Mouse (Mus musculus) left cerebral cortex, postnatal 25 days (tissue): ENCODE measurements at regions not wholly inside any gene's neighbourhood (a gene's known extent, or its start where the extent isn't known, plus 50 kb on each side); places are given as distances from the start of the nearest gene placed in this dataset.

Experiments used
- DNase-seq, 2 experiments: peaks; one replicate each; pipeline ENCODE4 v3.0.0; 2022; ENCODE audit warnings: low spot score in 2 of 2, mixed read lengths in 1 of 2
- intact Hi-C: fragments of 180-260 bp; cut with DNase I; formaldehyde crosslinking; loops from one replicate; pipeline ENCODE4 v1.15.1; 2025

- DNase-seq: peak in 1 of 2 experiments; percentile 83
- intact Hi-C loops: loop anchor here (5.0 to 10.0 kb wide), 6 partner anchors 283 to 1093 kb away; no protein-coding TSS in a partner anchor
These were observed 838.5 kb upstream of the Celf2 start for GRCm38 (mm10) chr2:8347867-8348266.

- DNase-seq: peak; percentile 83 to 98
- intact Hi-C loops: loop anchor here (1.0 to 10.0 kb wide), 10 partner anchors 48 to 1090 kb away; no protein-coding TSS in a partner anchor
These were observed 835.4 kb upstream of the Celf2 start for GRCm38 (mm10) chr2:8344748-8345147.

GRCm38 (mm10) chr2:8338271-8338670 is 828.9 kb upstream of the Celf2 start:
- DNase-seq: peak; percentile 41 to 77
- intact Hi-C loops: loop anchor here (10.0 kb wide), 1 partner anchor 123 kb away; no protein-coding TSS in a partner anchor

- peak in 1 of 2 experiments; percentile 65 for DNase-seq
- intact Hi-C loops: loop anchor here (1.0 kb wide), 1 partner anchor 49 kb away; no protein-coding TSS in a partner anchor
These were observed 786.6 kb upstream of the Celf2 start for GRCm38 (mm10) chr2:8296001-8296400.

DNA sequence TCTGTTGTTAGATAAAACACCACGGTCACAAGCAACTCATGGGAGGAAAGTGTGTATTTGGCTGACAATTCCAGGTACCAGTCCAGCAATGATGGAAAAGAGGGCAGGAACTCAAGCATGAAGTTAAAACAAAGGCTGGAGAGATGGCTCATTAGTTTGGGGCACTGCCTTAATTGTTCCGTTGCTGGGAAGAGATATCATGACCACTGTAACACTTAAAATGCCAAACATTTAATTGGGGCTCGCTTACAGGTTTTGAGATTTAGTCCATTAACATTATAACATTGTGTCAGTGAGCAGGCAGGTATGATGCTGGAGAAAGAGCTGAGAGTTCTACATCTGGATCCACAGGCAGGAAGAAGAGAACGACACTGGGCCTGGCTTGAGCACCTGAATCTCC is 782.0 kb upstream of the Celf2 start:
- no peak for DNase-seq
- intact Hi-C loops: no loop called here

DNA sequence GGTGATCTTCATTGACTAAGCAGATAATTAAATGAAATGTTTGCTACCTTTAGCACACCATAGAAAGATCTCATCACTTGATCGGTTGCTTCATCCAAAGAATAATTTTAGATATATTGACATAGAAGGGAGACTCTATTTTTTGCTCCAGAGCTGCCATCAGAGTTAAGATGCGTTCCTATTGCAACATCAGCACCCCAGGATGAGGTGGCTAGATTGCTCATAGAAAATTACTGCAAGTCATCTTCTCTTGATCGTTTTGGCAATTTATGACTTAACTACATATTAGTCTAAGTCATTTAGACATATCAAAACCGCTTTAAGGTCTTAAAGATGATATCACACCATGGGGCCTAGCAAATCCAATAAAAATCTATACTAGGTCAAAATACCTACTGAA is 778.0 kb upstream of the Celf2 start:
- DNase-seq: no peak
- intact Hi-C loops: no loop called here

DNA sequence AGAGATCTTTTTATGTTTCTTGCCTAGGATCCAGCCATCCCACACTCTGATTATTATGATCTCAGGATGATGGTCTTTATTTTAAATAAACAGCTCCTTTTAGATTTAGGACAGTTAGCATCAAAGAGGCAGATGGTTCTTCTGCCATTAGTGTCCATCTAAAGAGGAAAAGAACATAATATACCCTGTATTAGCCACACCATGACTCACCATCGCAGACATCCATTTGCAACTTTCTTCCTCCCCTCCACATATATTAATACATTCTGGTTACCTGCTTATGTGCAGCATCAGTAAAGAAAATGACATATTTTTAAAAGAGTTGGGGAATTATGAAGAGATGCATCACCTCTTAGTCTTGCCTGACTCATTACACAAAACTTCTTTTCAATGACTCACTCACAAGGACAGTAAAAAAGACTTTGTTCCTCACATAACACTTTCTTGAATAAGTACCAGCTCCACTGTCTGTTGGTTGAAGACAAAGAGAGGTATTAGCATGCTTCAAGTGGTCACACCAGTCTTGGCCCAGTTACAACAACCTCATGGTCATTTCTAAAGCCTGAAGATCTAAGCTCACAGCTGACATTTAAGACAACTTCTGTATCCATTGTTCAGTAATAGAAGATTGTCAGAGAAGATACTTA is 766.9 kb upstream of the Celf2 start:
- DNase-seq: peak; percentile 13 to 86
- intact Hi-C loops: loop anchor here (1.0 to 10.0 kb wide), 7 partner anchors 69 to 1019 kb away; no protein-coding TSS in a partner anchor
